Mouse (Mus musculus) lung, postnatal 0 days (tissue): ENCODE results near the gene Ephx1. TPM values are rescaled to one million over a fixed set of nuclear protein-coding genes. Genes with fewer than 3 reads are reported as not detected.

Source experiments
- ATAC-seq: fragments of 200-750 bp; cut with Nextera tagmentation; 2 replicates; pipeline ENCODE4 v1.8.0; 2017; ENCODE audit warnings: moderate library complexity
- DNase-seq: peaks from one replicate; pipeline ENCODE4 v3.0.0-alpha.2; 2016; ENCODE audit warnings: low spot score
- H3K27ac ChIP-seq: fragments of 300-500 bp; sonication (generic); 2 replicates; pipeline ENCODE4 v1.5.1; 2014; ENCODE audit warnings: antibody characterized with exemption, mild to moderate bottlenecking, low read length, mixed read lengths
- H3K27me3 ChIP-seq: fragments of 300-500 bp; sonication (generic); replicated peaks from 2 replicates; pipeline ENCODE4 v1.6.1; 2014; ENCODE audit warnings: low read length, mixed read lengths; ENCODE audit not compliant: insufficient read depth
- H3K36me3 ChIP-seq: fragments of 300-500 bp; sonication (generic); 2 replicates; pipeline ENCODE4 v1.6.1; 2014; ENCODE audit warnings: low read length, mixed read lengths; ENCODE audit not compliant: insufficient read depth
- H3K4me1 ChIP-seq: fragments of 300-500 bp; sonication (generic); 2 replicates; pipeline ENCODE4 v1.6.1; 2014; ENCODE audit warnings: antibody characterized with exemption, low read depth, low read length, mixed read lengths; ENCODE audit not compliant: insufficient read depth
- H3K4me2 ChIP-seq: fragments of 300-500 bp; sonication (generic); replicated peaks from 2 replicates; pipeline ENCODE4 v1.6.1; 2014; ENCODE audit warnings: low read depth, mild to moderate bottlenecking, low read length, moderate library complexity, mixed read lengths
- H3K4me3 ChIP-seq: fragments of 300-500 bp; sonication (generic); 2 replicates; pipeline ENCODE4 v1.5.1; 2014; ENCODE audit warnings: low read depth, low read length
- H3K9ac ChIP-seq: fragments of 300-500 bp; sonication (generic); replicated peaks from 2 replicates; pipeline ENCODE4 v1.6.1; 2014; ENCODE audit warnings: low read depth, mild to moderate bottlenecking
- H3K9me3 ChIP-seq: fragments of 300-500 bp; sonication (generic); 2 replicates; pipeline ENCODE4 v1.6.1; 2016; ENCODE audit warnings: low read length, mixed read lengths
- CTCF ChIP-seq: IDR thresholded peaks from 2 replicates; pipeline ENCODE4 v1.5.1; 2016; ENCODE audit warnings: antibody characterized with exemption, mild to moderate bottlenecking
- EP300 ChIP-seq: IDR thresholded peaks from 2 replicates; pipeline ENCODE4 v1.6.1; 2016; ENCODE audit warnings: antibody characterized with exemption, mild to moderate bottlenecking, control low read depth
- WGBS: fragments of 180-500 bp; shearing (Covaris S2); extraction: QIAGEN DNeasy Blood & Tissue Kit; methylation state at CpG from one replicate; pipeline ENCODE4 v1.1.7; 2014; 5-methylcytosine and 5-hydroxymethylcytosine counted together
- polyA plus RNA-seq: library from polyadenylated mRNA; unstranded; fragments of >200 nt; fragmentation: Nextera tagmentation; extraction: Ambion mirVana; gene quantifications from 2 replicates; pipeline ENCODE4 v1.2.1, GENCODE M21; 2015

Ephx1 gene
- polyA plus RNA-seq, 1 experiment from 2014 or later: 29.4 TPM

- H3K9me3 ChIP-seq: no peaks in the 10 kb centered on the region
These were observed 1.6 kb upstream of the Ephx1 start for GRCm38 (mm10) chr1:181022265-181022664.

DNA sequence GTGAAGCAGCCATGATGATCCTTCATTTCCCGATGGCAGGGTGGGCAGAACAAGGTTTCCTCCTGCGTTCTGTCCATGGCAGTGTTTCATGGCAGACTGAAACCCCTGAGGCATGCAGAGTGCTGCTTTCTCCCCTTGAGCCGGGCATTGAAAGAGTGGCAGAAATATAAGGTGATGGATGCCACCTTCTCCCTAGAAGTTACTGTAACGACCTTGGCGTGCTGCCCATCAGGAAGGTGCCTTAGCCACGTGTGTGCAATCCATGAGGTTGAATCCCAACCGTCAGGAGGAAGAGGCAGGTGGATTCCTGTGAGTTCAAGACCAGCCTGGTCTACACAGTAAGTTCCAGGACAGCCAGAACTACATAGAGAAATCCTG, 773 bp upstream of the Ephx1 start:
- no peak overlapping the region for H3K9ac ChIP-seq
- no peaks in the 10 kb centered on the region for H3K9me3 ChIP-seq
- no peaks in the 10 kb centered on the region; the same call in 1 of the 2 replicates for H3K4me1 ChIP-seq
- H3K36me3 ChIP-seq: no peaks in the 10 kb centered on the region
- no peak overlapping the region for H3K4me2 ChIP-seq
- no peak for TF ChIP-seq EP300
- no peak for TF ChIP-seq CTCF
- H3K27ac ChIP-seq: no peak overlapping the region
- H3K4me3 ChIP-seq: no peak overlapping the region
- DNase-seq: no peak
- ATAC-seq: no peak
- WGBS: 63% methylated on average over 7 of the region's 7 CpGs
- H3K27me3 ChIP-seq: no peaks in the 10 kb centered on the region

More at GRCm38 (mm10) chr1:181022265-181022664, 1.6 kb upstream of the Ephx1 start:
- DNase-seq: peak; percentile 78
- H3K4me1 ChIP-seq: no peaks in the 10 kb centered on the region
- H3K36me3 ChIP-seq: no peaks in the 10 kb centered on the region
- H3K27me3 ChIP-seq: no peaks in the 10 kb centered on the region
- WGBS: 11% methylated on average over 1 of the region's 1 CpGs
- ATAC-seq: peak; percentile 53; the same call in 1 of the 2 replicates
- no peak for TF ChIP-seq EP300
- peak; percentile 81 for TF ChIP-seq CTCF
- no peak overlapping the region for H3K27ac ChIP-seq
- no peak overlapping the region for H3K4me3 ChIP-seq
- H3K4me2 ChIP-seq: no peak overlapping the region
- no peak overlapping the region for H3K9ac ChIP-seq

DNA sequence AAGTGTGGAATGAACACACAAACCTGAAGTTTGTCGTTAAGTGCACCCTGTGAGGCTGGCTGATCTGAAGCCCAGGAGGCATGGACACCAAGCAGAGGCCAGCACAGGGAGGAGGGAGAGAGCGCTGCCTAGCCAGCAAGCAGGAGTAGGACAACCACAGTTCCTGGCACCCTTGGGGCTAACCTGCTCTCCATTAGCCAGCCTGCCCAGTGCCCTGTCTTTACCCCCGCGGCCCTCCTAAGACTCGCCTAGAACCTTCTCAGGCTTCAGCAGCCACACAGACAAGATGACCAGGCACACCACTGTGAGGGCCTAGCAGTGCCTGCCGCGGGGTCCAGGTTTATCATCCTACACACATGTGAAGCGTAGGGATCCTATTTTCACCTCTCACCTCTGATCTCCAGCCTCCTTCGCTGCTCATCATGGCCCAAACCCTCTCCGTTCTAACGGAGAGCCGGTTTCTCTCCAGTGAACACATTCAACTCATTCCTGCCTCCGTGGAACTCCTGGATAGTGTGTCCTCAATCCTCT, 2.7 kb downstream of the Ephx1 start:
- Histone ChIP-seq H3K27ac (no peak overlapping the region), H3K4me1 (peaks cover 10% of the 10 kb centered on the region; the same call in 1 of the 2 replicates), H3K36me3 (no peaks in the 10 kb centered on the region), H3K27me3 (no peaks in the 10 kb centered on the region), H3K4me3 (no peak overlapping the region), H3K4me2 (0 out of 2 replicates have a peak overlapping the region, but pooled peaks have one; percentile 97), H3K9ac (no peak overlapping the region), H3K9me3 (no peaks in the 10 kb centered on the region)
- TF ChIP-seq EP300 (no peak), CTCF (no peak)
- WGBS: 70% methylated on average over 13 of the region's 13 CpGs
- ATAC-seq (no peak), DNase-seq (no peak)

DNA sequence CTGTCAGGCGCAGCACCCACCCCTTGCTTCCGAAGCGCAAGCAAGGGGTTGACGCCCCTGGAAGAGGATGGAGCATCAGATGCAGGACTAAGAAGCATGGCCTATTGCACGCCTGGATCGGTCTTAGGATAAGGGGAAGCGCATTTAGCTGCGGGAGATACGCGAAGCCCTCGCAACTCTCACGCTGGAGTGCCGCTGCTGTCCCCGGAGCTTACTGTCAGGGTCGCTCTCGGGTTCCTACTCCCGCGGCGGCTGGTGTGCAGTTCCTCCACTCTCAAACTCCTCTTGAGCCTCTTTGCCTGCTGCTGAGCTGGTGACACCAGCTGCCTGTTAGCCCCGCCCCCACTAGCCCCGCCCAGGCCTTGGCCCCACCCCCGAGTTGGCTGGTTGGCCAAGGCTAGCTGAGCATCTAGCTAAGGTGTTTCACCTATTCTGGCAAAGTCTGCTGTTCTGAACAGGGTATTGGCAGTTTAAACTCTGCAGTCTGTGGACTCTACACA, 3.4 kb downstream of the Ephx1 start:
- peak; percentile 80 for ATAC-seq
- TF ChIP-seq EP300 (no peak), CTCF (no peak)
- Histone ChIP-seq H3K4me1 (peaks cover 10% of the 10 kb centered on the region; the same call in 1 of the 2 replicates), H3K36me3 (no peaks in the 10 kb centered on the region), H3K27ac (peak overlapping the region; percentile 87), H3K9ac (peak overlapping the region; percentile 41; the same call in 1 of the 2 replicates), H3K4me2 (peak overlapping the region; percentile 97), H3K27me3 (no peaks in the 10 kb centered on the region), H3K4me3 (peak overlapping the region; percentile 46), H3K9me3 (no peaks in the 10 kb centered on the region)
- DNase-seq: peak; percentile 87
- under 1% methylated on average over 22 of the region's 22 CpGs for WGBS

DNA sequence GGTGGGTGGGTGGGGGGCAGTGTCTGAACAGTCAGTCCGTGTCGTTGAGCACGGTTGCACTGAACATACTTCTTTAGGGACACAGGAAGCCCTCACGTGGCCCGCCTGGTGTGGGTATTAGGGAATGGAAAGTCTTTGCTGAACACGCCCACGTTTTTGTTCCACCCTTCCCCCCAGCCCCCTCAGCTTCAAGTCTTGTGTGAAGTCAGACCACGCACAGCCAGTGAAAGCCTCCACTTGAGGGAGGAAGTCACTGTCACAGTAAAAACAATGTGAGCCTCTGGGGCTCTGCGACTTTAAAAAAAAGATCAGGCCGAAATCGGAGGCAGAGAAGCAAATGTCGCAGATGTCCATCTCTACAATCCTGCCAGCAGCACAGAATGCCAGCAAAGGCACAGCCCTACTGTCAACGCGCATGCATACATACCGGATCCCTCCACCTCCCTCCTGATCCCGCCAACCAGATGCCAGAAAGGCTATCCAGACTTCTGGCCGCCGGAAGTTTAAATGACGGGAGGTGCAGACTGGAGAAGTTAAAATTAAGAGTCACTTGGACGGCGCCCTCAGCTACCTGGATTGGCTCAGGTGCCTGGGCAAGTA, 4.1 kb downstream of the Ephx1 start:
- Histone ChIP-seq H3K36me3 (no peaks in the 10 kb centered on the region), H3K4me3 (peak overlapping the region; percentile 46), H3K4me2 (peak overlapping the region; percentile 97), H3K9me3 (no peaks in the 10 kb centered on the region), H3K27me3 (no peaks in the 10 kb centered on the region), H3K4me1 (peaks cover 10% of the 10 kb centered on the region; the same call in 1 of the 2 replicates), H3K9ac (peak overlapping the region; percentile 41; the same call in 1 of the 2 replicates), H3K27ac (peak overlapping the region; percentile 87)
- peak; percentile 41; the same call in 1 of the 2 replicates for TF ChIP-seq EP300
- TF ChIP-seq CTCF: no peak; the same call in 1 of the 2 replicates
- ATAC-seq: peak; percentile 81
- 1% methylated on average over 21 of the region's 21 CpGs for WGBS
- DNase-seq: peak; percentile 84

GRCm38 (mm10) chr1:181016045-181016444, 4.7 kb downstream of the Ephx1 start:
- H3K4me3 ChIP-seq: no peak overlapping the region
- TF ChIP-seq EP300 (no peak), CTCF (no peak)
- H3K4me1 ChIP-seq: peaks cover 10% of the 10 kb centered on the region; the same call in 1 of the 2 replicates
- no peaks in the 10 kb centered on the region for H3K36me3 ChIP-seq
- WGBS: 67% methylated on average over 4 of the region's 4 CpGs
- peak overlapping the region; percentile 87 for H3K27ac ChIP-seq
- H3K4me2 ChIP-seq: peak overlapping the region; percentile 97
- ATAC-seq (peak; percentile 39), DNase-seq (no peak)
- no peak overlapping the region for H3K9ac ChIP-seq
- no peaks in the 10 kb centered on the region for H3K9me3 ChIP-seq
- H3K27me3 ChIP-seq: no peaks in the 10 kb centered on the region
